Mouse (Mus musculus) liver, embryonic 11.5 days (tissue): Measurements from ENCODE around the gene Fibcd1. TPM values are rescaled to one million over a fixed set of nuclear protein-coding genes. Genes with fewer than 3 reads are reported as not detected.

ENCODE experiments used
- ATAC-seq: fragments of 200-750 bp; cut with Nextera tagmentation; replicated peaks from 2 replicates; pipeline ENCODE4 v1.8.0; 2017; ENCODE audit warnings: moderate number of reproducible peaks, mild to moderate bottlenecking, moderate TSS enrichment, moderate library complexity; ENCODE audit not compliant: low FRiP score
- DNase-seq: peaks from one replicate; pipeline ENCODE4 v3.0.0-alpha.2; 2017; ENCODE audit warnings: low spot score
- H3K27ac ChIP-seq: fragments of 300-500 bp; sonication (generic); 2 replicates; pipeline ENCODE4 v1.5.1; 2014; ENCODE audit warnings: mild to moderate bottlenecking, low read depth, low read length, control low read depth
- H3K27me3 ChIP-seq: fragments of 300-500 bp; sonication (generic); replicated peaks from 2 replicates; pipeline ENCODE4 v1.6.1; 2014; ENCODE audit warnings: low read length, mixed read lengths; ENCODE audit not compliant: control insufficient read depth, insufficient read depth
- H3K36me3 ChIP-seq: fragments of 300-500 bp; sonication (generic); 2 replicates; pipeline ENCODE4 v1.6.1; 2014; ENCODE audit warnings: mild to moderate bottlenecking, low read length, moderate library complexity, mixed read lengths; ENCODE audit not compliant: control insufficient read depth, insufficient read depth
- H3K4me1 ChIP-seq: fragments of 300-500 bp; sonication (generic); replicated peaks from 2 replicates; pipeline ENCODE4 v1.6.1; 2014; ENCODE audit warnings: low read length, mixed read lengths; ENCODE audit not compliant: control insufficient read depth, insufficient read depth
- H3K4me2 ChIP-seq: fragments of 300-500 bp; sonication (generic); 2 replicates; pipeline ENCODE4 v1.6.1; 2014; ENCODE audit warnings: mild to moderate bottlenecking, control low read depth, moderate library complexity
- H3K4me3 ChIP-seq: fragments of 300-500 bp; sonication (generic); 2 replicates; pipeline ENCODE4 v1.5.1; 2014; ENCODE audit warnings: low read depth, low read length, control low read depth
- H3K9ac ChIP-seq: fragments of 300-500 bp; sonication (generic); 2 replicates; pipeline ENCODE4 v1.6.1; 2014; ENCODE audit warnings: low read depth, low read length, control low read depth
- H3K9me3 ChIP-seq: fragments of 300-500 bp; sonication (generic); 2 replicates; pipeline ENCODE4 v1.6.1; 2016; ENCODE audit warnings: low read length, inconsistent platforms, mixed read lengths; ENCODE audit not compliant: control insufficient read depth
- WGBS: fragments of 180-500 bp; shearing (Covaris S2); extraction: QIAGEN DNeasy Blood & Tissue Kit; methylation state at CpG from one replicate; pipeline ENCODE4 v1.1.7; 2014; 5-methylcytosine and 5-hydroxymethylcytosine counted together
- polyA plus RNA-seq: library from polyadenylated mRNA; unstranded; fragments of >200 nt; fragmentation: Nextera tagmentation; extraction: Ambion mirVana; gene quantifications from 2 replicates; pipeline ENCODE4 v1.2.1, GENCODE M21; 2014

Fibcd1 gene
- polyA plus RNA-seq, 1 experiment from 2014 or later: 0.14 TPM

DNA sequence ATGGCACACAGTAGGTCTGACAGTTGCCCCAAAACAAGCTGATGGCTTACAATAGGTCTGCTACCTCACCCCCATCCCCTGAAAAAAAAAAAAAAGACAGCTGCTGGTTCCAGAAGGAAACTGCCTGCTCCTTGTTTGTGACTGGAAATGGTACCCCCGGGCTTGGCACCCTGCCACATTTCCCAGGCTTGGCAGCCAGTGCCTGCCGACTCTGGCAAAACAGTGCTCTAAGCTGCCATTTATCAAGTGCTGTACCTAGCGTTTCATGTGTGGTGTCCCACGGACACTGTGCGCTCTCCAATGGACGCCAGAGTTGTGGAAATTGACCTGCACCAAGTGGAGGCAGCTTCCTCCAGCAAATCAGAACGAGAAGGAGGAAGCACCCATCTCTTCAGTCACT is 17.9 kb downstream of the Fibcd1 start:
- DNase-seq: no peak
- Histone ChIP-seq H3K36me3 (no peaks in the 10 kb centered on the region), H3K9me3 (no peaks in the 10 kb centered on the region), H3K27me3 (peaks cover 10% of the 10 kb centered on the region), H3K4me2 (no peak overlapping the region), H3K4me1 (0 out of 2 replicates have a peak, but pooled peaks cover 3% of the 10 kb centered on the region), H3K27ac (no peak overlapping the region), H3K9ac (no peak overlapping the region), H3K4me3 (no peak overlapping the region)
- WGBS: 64% methylated on average over 7 of the region's 7 CpGs
- ATAC-seq: no peak

DNA sequence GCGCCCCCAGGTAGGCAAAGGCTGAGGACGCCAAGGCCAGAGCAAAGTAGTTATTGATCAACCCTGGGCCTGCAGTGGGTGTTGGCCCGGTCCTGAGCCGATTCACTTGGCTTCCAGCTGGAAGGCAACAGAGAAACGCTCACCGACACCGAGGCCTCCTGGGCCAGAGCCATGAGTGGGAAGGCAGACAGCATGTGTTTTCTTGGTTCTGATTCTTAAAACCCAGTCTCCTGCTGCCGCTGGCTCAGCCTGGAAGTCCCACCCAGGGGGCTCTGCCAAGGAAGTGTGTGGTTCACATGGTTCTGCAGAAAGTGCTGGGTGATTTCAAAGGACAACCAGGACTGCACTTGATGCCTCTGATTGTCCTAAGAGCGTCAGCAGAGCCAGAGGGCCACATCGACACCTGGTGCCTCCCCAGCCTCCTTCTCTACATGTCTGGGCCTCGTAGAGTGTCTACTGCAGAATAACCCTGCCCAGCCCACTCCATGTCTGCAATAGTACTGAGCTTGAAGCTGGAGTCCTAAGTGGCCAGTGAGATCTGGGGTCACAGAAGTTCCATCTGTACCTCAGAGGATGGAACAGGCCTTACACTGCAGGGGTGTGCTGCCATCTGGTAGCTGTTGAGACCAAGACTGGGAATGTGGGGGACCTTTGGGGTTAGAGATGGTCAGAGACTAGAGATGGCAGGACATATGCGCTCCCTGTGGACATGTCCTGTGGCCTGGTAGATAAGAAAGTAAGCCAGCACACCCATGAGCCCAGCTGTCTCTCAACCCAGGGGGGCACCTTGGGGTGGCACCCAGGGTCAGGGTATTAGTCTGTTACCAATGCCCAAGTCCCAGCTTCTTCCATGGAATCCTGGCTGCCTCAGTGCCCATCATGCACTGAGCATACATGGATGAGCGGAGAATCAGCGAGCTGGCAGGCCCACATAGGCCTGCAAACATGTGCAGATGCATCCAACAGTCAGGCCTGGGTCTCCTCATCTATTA is 19.4 kb downstream of the Fibcd1 start:
- no peak overlapping the region for H3K27ac ChIP-seq
- H3K36me3 ChIP-seq: no peaks in the 10 kb centered on the region
- H3K4me3 ChIP-seq: no peak overlapping the region
- 83% methylated on average over 14 of the region's 14 CpGs for WGBS
- peaks cover 3% of the 10 kb centered on the region; the same call in 1 of the 2 replicates for H3K4me1 ChIP-seq
- H3K9me3 ChIP-seq: no peaks in the 10 kb centered on the region
- no peak overlapping the region for H3K9ac ChIP-seq
- H3K4me2 ChIP-seq: no peak overlapping the region
- ATAC-seq: no peak
- peaks cover 22% of the 10 kb centered on the region for H3K27me3 ChIP-seq
- DNase-seq: no peak

DNA sequence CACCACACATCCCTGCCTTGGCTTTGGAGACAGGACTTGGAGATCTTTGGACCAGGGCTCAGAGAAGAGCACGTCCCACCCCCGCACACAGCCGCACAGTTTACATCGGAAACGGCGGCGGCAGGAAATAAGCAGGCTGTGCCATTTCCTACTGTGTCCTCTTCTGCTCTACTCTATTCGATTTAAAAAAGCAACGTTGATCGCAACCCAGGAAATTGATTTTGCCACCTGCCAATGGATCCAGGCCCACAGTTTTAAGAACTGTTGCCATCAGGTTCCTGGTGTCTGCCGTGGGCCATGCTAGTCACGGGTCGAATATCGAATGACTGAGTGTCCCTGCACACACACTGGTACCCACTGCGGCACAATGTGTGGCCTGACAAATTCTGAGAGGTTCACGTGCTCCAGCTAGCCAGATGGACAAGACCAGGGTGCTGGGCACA is 20.3 kb downstream of the Fibcd1 start:
- Histone ChIP-seq H3K9ac (no peak overlapping the region), H3K9me3 (no peaks in the 10 kb centered on the region), H3K4me3 (no peak overlapping the region), H3K27me3 (peaks cover 30% of the 10 kb centered on the region), H3K27ac (no peak overlapping the region), H3K4me1 (peaks cover 3% of the 10 kb centered on the region; the same call in 1 of the 2 replicates), H3K36me3 (no peaks in the 10 kb centered on the region), H3K4me2 (no peak overlapping the region)
- no peak for ATAC-seq
- no peak for DNase-seq
- 71% methylated on average over 16 of the region's 16 CpGs for WGBS

DNA sequence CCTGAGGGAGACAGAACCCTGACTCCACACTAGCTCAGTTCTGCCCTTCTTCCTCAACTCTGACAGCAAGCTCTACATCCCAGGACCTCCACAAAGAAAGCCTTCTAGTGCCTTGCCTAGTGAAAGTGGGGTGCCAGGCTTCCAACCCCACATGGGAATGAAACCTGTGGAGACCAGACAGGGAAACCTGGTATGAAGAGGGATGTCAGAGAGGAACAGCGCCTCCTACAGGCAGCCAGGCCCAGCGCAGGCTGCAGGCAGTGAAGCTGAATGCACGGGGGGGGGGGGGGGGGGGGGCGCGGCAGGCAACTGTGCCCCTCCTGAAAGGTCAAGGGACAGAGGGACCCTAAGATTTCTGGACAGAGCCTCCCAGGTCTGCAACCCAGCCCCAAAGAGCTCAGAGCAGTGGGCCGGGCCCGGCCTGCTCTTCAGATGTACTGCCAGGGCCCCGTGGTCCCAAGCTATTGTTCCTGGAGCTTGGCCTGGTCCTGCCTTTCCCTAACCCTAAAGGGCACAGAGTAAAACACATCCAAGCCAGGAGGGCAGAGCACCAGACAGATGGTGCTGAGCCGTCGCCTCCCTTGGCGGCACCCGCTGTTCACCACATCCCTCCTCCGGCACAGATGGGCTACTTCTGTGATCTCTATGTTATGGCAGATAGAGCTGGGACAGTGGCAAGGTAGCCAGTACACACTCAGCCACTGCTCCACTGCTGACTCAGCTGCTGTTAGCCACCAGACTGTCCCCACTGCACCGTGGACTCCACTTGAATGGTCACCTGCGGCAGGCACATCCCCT is 21.7 kb downstream of the Fibcd1 start:
- DNase-seq: no peak
- H3K36me3 ChIP-seq: no peaks in the 10 kb centered on the region

DNA sequence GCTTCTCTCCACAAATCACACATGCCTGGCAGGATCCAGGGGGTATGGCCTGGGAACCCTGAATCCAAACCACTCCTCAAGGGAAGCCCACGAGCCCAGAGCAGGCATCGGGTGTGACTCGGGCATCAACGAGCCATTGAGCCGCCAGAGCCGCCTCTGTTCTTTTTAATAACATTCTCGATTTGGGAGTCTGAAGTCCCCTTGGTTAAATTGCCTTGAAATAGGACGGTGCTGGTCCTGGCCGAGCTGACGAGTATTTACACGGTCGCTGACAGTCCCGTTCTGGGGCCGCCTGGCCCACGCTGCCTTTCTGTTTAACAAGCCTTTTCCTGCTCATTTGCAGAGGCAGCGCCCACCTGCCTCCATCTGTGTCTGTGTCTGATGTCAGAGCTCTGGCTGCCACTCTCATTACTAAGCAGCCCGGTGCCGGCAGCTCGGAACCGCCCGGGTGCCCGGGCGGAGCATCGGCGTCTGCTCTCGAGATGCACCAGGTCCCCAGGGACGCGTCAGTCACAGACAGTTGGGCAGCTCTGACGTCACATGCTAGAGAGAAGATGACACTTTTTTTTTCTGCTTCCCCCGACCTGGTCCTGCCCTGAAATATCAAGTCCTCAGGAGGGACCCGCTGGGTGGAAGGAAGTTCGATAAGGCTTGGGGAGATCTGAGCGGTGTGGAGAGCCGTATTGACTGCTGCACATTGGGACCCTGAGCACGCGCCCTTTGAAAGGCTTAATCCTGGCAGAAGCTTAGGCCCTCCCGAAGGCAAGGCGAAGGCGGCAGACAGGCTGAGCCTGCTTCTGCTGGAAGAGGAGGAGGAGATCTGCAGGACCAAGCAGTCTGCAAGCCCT is 23.1 kb downstream of the Fibcd1 start:
- no peak for ATAC-seq
- DNase-seq: no peak
- H3K9ac ChIP-seq: no peak overlapping the region
- 14% methylated on average over 39 of the region's 39 CpGs for WGBS
- peaks cover 30% of the 10 kb centered on the region for H3K27me3 ChIP-seq
- no peaks in the 10 kb centered on the region for H3K36me3 ChIP-seq
- H3K4me2 ChIP-seq: peak overlapping the region; percentile 53
- H3K4me3 ChIP-seq: no peak overlapping the region
- no peak overlapping the region for H3K27ac ChIP-seq
- peaks cover 3% of the 10 kb centered on the region; the same call in 1 of the 2 replicates for H3K4me1 ChIP-seq
- no peaks in the 10 kb centered on the region for H3K9me3 ChIP-seq

More for the DNA sequence above, 21.7 kb downstream of the Fibcd1 start:
- no peak overlapping the region for H3K4me3 ChIP-seq
- H3K27ac ChIP-seq: no peak overlapping the region
- no peaks in the 10 kb centered on the region for H3K9me3 ChIP-seq
- H3K4me2 ChIP-seq: no peak overlapping the region
- H3K27me3 ChIP-seq: peaks cover 30% of the 10 kb centered on the region
- no peak for ATAC-seq
- H3K4me1 ChIP-seq: peaks cover 3% of the 10 kb centered on the region; the same call in 1 of the 2 replicates
- H3K9ac ChIP-seq: no peak overlapping the region
- 77% methylated on average over 12 of the region's 15 CpGs for WGBS

DNA sequence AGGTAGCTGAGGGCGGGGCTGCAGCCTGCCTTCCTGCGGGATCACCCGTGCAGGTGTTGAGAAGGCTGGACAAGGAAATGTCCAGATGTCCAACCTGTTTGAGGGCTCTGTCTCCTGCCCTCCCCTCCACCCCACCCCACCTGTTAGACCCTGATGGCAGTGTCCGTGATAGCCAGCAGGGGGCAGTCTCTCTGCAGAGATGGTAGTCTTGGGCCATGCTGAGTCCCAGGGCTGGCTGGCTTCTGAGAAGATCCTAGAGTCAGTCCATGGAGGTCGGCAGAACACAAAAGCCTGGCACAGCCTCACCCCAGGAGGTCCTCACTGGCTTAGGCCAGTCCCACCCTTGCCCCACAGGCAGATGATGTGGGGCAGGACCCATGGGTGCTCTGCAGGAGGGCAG is 30.4 kb downstream of the Fibcd1 start:
- ATAC-seq: no peak; the same call in 1 of the 2 replicates
- Histone ChIP-seq H3K27ac (no peak overlapping the region), H3K36me3 (no peaks in the 10 kb centered on the region), H3K4me3 (no peak overlapping the region), H3K27me3 (peaks cover 4% of the 10 kb centered on the region; the same call in 1 of the 2 replicates), H3K9ac (no peak overlapping the region), H3K4me1 (peaks cover 4% of the 10 kb centered on the region), H3K4me2 (no peak overlapping the region), H3K9me3 (no peaks in the 10 kb centered on the region)
- peak; percentile 52 for DNase-seq
- 19% methylated on average over 5 of the region's 5 CpGs for WGBS

DNA sequence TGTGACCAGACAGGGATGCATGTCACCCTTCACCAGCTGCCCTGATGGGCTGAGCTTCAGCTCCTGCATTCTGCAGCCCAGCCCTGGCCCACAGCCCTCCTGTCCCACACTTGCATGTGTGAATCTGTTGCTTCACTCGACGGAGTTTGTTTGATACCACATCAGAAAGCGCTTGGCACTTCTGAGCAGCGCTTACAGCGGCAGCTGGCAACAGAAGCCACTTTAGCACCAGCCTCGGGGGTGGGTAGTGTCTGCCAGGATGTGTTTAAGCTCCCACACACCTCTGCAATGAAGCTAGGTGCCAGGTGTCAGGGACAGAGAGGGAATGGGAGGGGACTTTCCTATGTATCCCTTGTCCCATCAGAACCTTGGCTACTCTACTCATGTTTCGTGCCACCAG is 31.1 kb downstream of the Fibcd1 start:
- Histone ChIP-seq H3K27ac (no peak overlapping the region), H3K4me2 (no peak overlapping the region), H3K36me3 (no peaks in the 10 kb centered on the region), H3K4me3 (no peak overlapping the region), H3K9ac (no peak overlapping the region), H3K27me3 (peaks cover 6% of the 10 kb centered on the region; the same call in 1 of the 2 replicates), H3K4me1 (peaks cover 9% of the 10 kb centered on the region), H3K9me3 (no peaks in the 10 kb centered on the region)
- DNase-seq: no peak
- 71% methylated on average over 7 of the region's 7 CpGs for WGBS
- no peak for ATAC-seq

DNA sequence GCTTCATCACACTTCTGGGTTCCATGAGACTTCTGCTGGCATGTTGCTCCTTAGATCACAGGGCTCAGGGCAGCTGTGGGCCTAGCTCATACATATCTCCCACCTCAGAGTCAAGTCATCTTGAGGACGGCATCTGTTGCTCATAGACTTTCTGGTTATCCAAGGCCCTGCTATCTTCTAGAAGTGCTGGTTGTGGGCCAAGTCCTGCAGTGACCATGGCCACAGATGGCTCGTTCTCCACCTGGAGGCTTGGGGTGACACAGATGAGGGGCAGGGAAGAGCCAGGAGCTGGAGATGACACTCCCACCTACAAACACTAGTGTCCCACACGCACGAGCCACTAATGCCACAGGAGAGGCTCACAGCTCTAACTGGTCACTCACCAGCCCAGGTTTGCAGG is 32.2 kb downstream of the Fibcd1 start:
- ATAC-seq: no peak
- WGBS: 81% methylated on average over 4 of the region's 4 CpGs
- Histone ChIP-seq H3K27ac (no peak overlapping the region), H3K9ac (no peak overlapping the region), H3K36me3 (no peaks in the 10 kb centered on the region), H3K4me1 (peaks cover 9% of the 10 kb centered on the region), H3K4me3 (no peak overlapping the region), H3K9me3 (no peaks in the 10 kb centered on the region), H3K27me3 (peaks cover 6% of the 10 kb centered on the region; the same call in 1 of the 2 replicates), H3K4me2 (no peak overlapping the region)
- DNase-seq: no peak
